Mouse (Mus musculus) liver, adult 2 months (tissue): ENCODE results near the gene Ctps. TPM values are rescaled to one million over a fixed set of nuclear protein-coding genes. Genes with fewer than 3 reads are reported as not detected.

ENCODE experiments used
- DNase-seq: peaks from one replicate; pipeline ENCODE4 v3.0.0-alpha.2; 2011; ENCODE audit warnings: low read depth, low spot score; ENCODE audit errors: extremely low read depth
- H3K27ac ChIP-seq: fragments of 200-500 bp; replicated peaks from 2 replicates; pipeline ENCODE4 v1.5.1; 2012; ENCODE audit warnings: low read depth, mild to moderate bottlenecking, control low read depth, inconsistent platforms, low read length; ENCODE audit not compliant: insufficient read depth
- H3K27me3 ChIP-seq: fragments of 200-500 bp; 2 replicates; pipeline ENCODE4 v1.6.1; 2012; ENCODE audit warnings: mild to moderate bottlenecking, moderate library complexity, low read length, inconsistent platforms; ENCODE audit not compliant: control insufficient read depth, insufficient read depth
- H3K36me3 ChIP-seq: fragments of 200-500 bp; 2 replicates; pipeline ENCODE4 v1.6.1; 2012; ENCODE audit warnings: low read length, inconsistent platforms; ENCODE audit not compliant: control insufficient read depth, insufficient read depth
- H3K4me1 ChIP-seq: fragments of 200-500 bp; 2 replicates; pipeline ENCODE4 v1.6.1; 2011; ENCODE audit warnings: low read length; ENCODE audit not compliant: control insufficient read depth, insufficient read depth
- H3K4me3 ChIP-seq: fragments of 200-500 bp; 2 replicates; pipeline ENCODE4 v1.5.1; 2011; ENCODE audit warnings: low read depth, mild to moderate bottlenecking, control low read depth, low read length, moderate library complexity; ENCODE audit not compliant: insufficient read depth
- H3K79me2 ChIP-seq: fragments of 200-500 bp; 2 replicates; pipeline ENCODE4 v1.6.1; 2012; ENCODE audit warnings: inconsistent platforms, mild to moderate bottlenecking, low read length, moderate library complexity; ENCODE audit not compliant: control insufficient read depth, insufficient read depth
- H3K9ac ChIP-seq: fragments of 200-500 bp; 2 replicates; pipeline ENCODE4 v1.6.1; 2012; ENCODE audit warnings: low read depth, mild to moderate bottlenecking, control low read depth, inconsistent platforms, low read length
- CTCF ChIP-seq: fragments of 200-500 bp; IDR thresholded peaks from 2 replicates; pipeline ENCODE4 v1.5.1; 2011; ENCODE audit warnings: low read depth, low read length, control low read depth
- POLR2A ChIP-seq: fragments of 200-500 bp; IDR thresholded peaks from 2 replicates; pipeline ENCODE4 v1.6.1; 2011; ENCODE audit warnings: low read length, control low read depth; ENCODE audit not compliant: insufficient read depth; ENCODE audit errors: extremely low read depth
- WGBS: fragments of 180-500 bp; shearing (Covaris S2); methylation state at CpG from one replicate; pipeline ENCODE4 v1.1.7; 2018; 5-methylcytosine and 5-hydroxymethylcytosine counted together
- polyA plus RNA-seq: library from polyadenylated mRNA; depleted of rRNA; stranded (reverse); fragments of >200 nt; gene quantifications from 2 replicates; pipeline ENCODE4 v1.2.3, GENCODE M21; 2012
- total RNA-seq: library from RNA; depleted of rRNA; stranded (reverse); fragments of >200 nt; gene quantifications from 2 replicates; pipeline ENCODE4 v1.2.3, GENCODE M21; 2014

The Ctps gene
- total and polyA plus RNA-seq, 2 experiments, result 1.1 to 1.8 TPM

- Histone ChIP-seq H3K27me3 (no peaks in the 10 kb centered on the region), H3K79me2 (no peaks in the 10 kb centered on the region), H3K9ac (no peak overlapping the region), H3K4me1 (no peaks in the 10 kb centered on the region), H3K4me3 (no peak overlapping the region), H3K27ac (no peak overlapping the region), H3K36me3 (no peaks in the 10 kb centered on the region)
- TF ChIP-seq CTCF, result no peak
- DNase-seq, result no peak
- WGBS, result 67% methylated on average over 5 of the region's 5 CpGs
These were observed 10.8 kb upstream of the Ctps start for GRCm38 (mm10) chr4:120580894-120581293.

GRCm38 (mm10) chr4:120571691-120572090 lies 1.6 kb upstream of the Ctps start:
- Histone ChIP-seq H3K4me1 (peaks cover 8% of the 10 kb centered on the region), H3K4me3 (no peak overlapping the region), H3K27ac (no peak overlapping the region), H3K79me2 (no peaks in the 10 kb centered on the region), H3K27me3 (no peaks in the 10 kb centered on the region), H3K9ac (no peak overlapping the region), H3K36me3 (no peaks in the 10 kb centered on the region)
- TF ChIP-seq POLR2A (no peak), CTCF (no peak)
- DNase-seq, result no peak
- 51% methylated on average over 3 of the region's 3 CpGs for WGBS

- H3K27ac ChIP-seq, result no peak overlapping the region
- no peaks in the 10 kb centered on the region for H3K27me3 ChIP-seq
- no peaks in the 10 kb centered on the region for H3K79me2 ChIP-seq
- DNase-seq, result no peak
- WGBS, result 89% methylated on average over 3 of the region's 3 CpGs
- H3K36me3 ChIP-seq, result no peaks in the 10 kb centered on the region
- no peak overlapping the region for H3K4me3 ChIP-seq
- H3K9ac ChIP-seq, result no peak overlapping the region
- no peak for TF ChIP-seq POLR2A
- TF ChIP-seq CTCF, result no peak
- H3K4me1 ChIP-seq, result peaks cover 8% of the 10 kb centered on the region
These were observed 991 bp upstream of the Ctps start for GRCm38 (mm10) chr4:120571070-120571464.

GRCm38 (mm10) chr4:120570438-120571069 lies 478 bp upstream of the Ctps start:
- Histone ChIP-seq H3K36me3 (no peaks in the 10 kb centered on the region), H3K4me3 (peak overlapping the region; percentile 90), H3K27me3 (no peaks in the 10 kb centered on the region), H3K79me2 (no peaks in the 10 kb centered on the region), H3K9ac (peak overlapping the region; percentile 67), H3K4me1 (peaks cover 8% of the 10 kb centered on the region), H3K27ac (peak overlapping the region; percentile 8)
- peak; percentile 6 for DNase-seq
- 2% methylated on average over 27 of the region's 27 CpGs for WGBS
- TF ChIP-seq CTCF (no peak), POLR2A (no peak)

DNA sequence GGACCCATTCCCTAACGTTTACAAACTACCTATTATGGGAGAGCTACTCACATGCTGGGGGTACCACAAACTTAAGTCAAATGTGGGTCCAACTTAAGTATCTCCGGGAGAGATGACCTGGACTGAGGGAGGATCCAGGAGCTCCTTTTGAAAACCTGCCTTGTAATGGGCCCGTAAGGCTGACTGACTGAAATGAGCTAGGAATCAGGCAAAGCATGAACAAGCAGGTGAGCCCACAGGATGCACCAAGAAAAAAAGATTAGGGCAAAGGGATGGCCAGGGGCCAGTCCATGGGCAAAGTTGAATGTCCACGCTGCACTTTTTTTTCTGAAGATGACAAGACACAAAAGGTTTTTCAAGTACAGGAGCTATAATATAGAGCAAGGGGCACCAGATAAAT lies 1.1 kb downstream of the Ctps start:
- no peak for TF ChIP-seq POLR2A
- no peak for TF ChIP-seq CTCF
- no peak overlapping the region for H3K4me3 ChIP-seq
- no peak overlapping the region for H3K9ac ChIP-seq
- no peaks in the 10 kb centered on the region for H3K27me3 ChIP-seq
- WGBS, result 11% methylated on average over 4 of the region's 4 CpGs
- H3K4me1 ChIP-seq, result peaks cover 8% of the 10 kb centered on the region
- no peaks in the 10 kb centered on the region for H3K79me2 ChIP-seq
- DNase-seq, result peak; percentile 24
- H3K27ac ChIP-seq, result no peak overlapping the region
- H3K36me3 ChIP-seq, result peaks cover 4% of the 10 kb centered on the region

DNA sequence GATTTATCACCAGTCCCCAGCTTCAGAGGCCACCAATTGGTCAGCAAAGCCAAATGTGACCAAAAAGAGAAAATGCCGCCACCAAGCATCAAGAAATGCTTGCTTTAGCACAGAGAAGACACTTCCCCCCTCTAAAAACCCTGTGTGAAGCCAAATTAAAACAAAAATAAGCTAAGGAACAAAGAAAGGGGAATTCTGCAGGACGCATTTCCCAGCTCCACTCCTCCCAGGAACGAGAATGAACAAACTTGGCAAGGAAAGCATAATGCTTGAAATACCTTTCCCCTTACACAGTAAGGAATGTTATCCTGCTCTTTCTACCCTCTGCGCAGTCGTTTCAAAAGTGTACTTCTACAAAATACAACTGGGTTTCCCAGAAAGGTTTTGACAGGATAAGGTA lies 2.1 kb downstream of the Ctps start:
- H3K9ac ChIP-seq, result no peak overlapping the region
- peaks cover 8% of the 10 kb centered on the region for H3K4me1 ChIP-seq
- no peaks in the 10 kb centered on the region for H3K79me2 ChIP-seq
- no peak overlapping the region for H3K27ac ChIP-seq
- H3K4me3 ChIP-seq, result no peak overlapping the region
- H3K36me3 ChIP-seq, result peaks cover 4% of the 10 kb centered on the region
- WGBS, result 56% methylated on average over 5 of the region's 5 CpGs
- no peak for DNase-seq
- no peaks in the 10 kb centered on the region for H3K27me3 ChIP-seq
- TF ChIP-seq POLR2A (no peak), CTCF (no peak)
